ENCODE assay signal across 7 mouse cellular contexts in the genomic region with DNA sequence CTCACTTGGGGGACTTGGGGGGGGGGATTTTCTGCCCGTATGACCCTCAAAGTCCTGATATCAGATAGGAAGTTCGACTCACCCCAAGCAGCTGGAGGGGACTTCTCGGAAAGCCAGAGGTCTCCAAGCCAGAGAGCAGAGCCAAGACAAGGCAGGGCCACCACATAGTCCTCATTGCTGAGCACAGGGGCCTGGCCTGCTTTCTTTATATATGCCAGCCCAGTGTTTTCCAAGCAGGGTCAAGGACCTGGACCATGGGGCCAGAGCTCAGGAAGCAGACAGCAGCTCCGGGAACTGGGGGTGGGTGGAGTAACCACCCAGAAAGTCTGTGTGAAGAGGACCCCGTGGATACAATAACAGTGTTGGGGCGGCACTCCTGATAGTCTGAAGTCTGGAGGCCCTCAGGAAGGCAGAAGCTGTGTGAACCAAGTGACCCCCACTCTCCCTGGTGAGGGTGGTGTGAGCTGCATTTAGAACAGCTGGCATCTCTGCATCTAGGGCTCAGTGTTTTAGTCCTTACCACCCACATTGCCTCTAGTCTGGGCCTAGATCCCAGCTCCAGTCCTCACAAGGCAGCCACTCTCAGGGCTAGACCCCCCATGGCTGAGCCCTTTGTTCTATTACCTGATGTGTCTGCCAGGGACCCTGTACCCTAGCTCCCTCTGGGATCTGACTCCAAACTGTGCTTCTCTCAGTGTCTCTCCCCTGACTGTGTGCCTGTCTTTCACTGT. TPM values are rescaled to one million over a fixed set of nuclear protein-coding genes. Genes with fewer than 3 reads are reported as not detected.
DNase-seq lines count a peak whose midpoint lies in the region; ATAC-seq lines count a peak whose summit lies in the region.

A gene (minus strand): TSS at position 386 of the 731 bp plus-strand sequence.

- no peaks in the 10 kb centered on the region for H3K9me3 ChIP-seq in lung, embryonic 16.5 days (ENCODE audit: control insufficient read depth, low read length)

- H3K9ac ChIP-seq in lung, embryonic 16.5 days (ENCODE audit: low read length) = no peak within 1 kb of the TSS

- no peaks in the 10 kb centered on the region for H3K36me3 ChIP-seq in lung, embryonic 16.5 days (ENCODE audit: control insufficient read depth, insufficient read depth, low read length)

- 0 out of 2 replicates have a peak, but pooled peaks have one; percentile 24 for ATAC-seq in lung, embryonic 16.5 days (ENCODE audit: low read depth)

- no peak within 1 kb of the TSS for H3K4me2 ChIP-seq in lung, embryonic 16.5 days (ENCODE audit: low read depth, low read length)

- no peak within 1 kb of the TSS for H3K4me3 ChIP-seq in lung, embryonic 16.5 days (ENCODE audit: low read length)

- no peak for DNase-seq in lung, postnatal 14 days
- peak; percentile 43 to 44 for DNase-seq in frontal cortex, adult 2 months (ENCODE audit: extremely low spot score in 1 of 2, low spot score in 1 of 2)
- peak; percentile 11 to 37 for DNase-seq in left cerebral cortex, adult 18-20 months (ENCODE audit: low spot score in 2 of 2)
- DNase-seq in right cerebral cortex, postnatal 36 days (ENCODE audit: low spot score in 2 of 2) = peak; percentile 12 to 18
- no peak for DNase-seq in spleen, postnatal 10 days (ENCODE audit: low spot score in 2 of 2)
- no peak for DNase-seq in spleen, postnatal 14 days (ENCODE audit: low spot score in 2 of 2)

- H3K27me3 ChIP-seq in lung, embryonic 16.5 days (ENCODE audit: control insufficient read depth, insufficient read depth, low read depth, low read length) = no peaks in the 10 kb centered on the region

- H3K4me1 ChIP-seq in lung, embryonic 16.5 days (replicated peaks; ENCODE audit: control insufficient read depth, insufficient read depth, low read length) = peaks cover 15% of the 10 kb centered on the region

- 45% methylated on average over 6 of the region's 6 CpGs for WGBS in lung, embryonic 16.5 days

- H3K27ac ChIP-seq in lung, embryonic 16.5 days (ENCODE audit: low read length) = no peak within 1 kb of the TSS

RNA-seq across cellular contexts. Expression of the gene that starts here (rescaled TPM):
- polyA plus RNA-seq in lung, embryonic 16.5 days (2015; fragmentation: Nextera tagmentation; extraction: Ambion mirVana) = 0.98 and 8.5 TPM in 2 replicates
- polyA plus RNA-seq in frontal cortex, adult 2 months (2012; rRNA removed) = 26.1 and 28.7 TPM in 2 replicates
- total RNA-seq in left cerebral cortex, adult 18-20 months (2021) = 10 to 100 TPM; 25.8 to 32.8 TPM

Comparison
In these comparisons a context has a peak if more than half of its experiments do, and no peak if none do; other contexts are left out.
1. DNase-seq: peak in frontal cortex, adult 2 months (2 of 2), left cerebral cortex, adult 18-20 months (2 of 2) and right cerebral cortex, postnatal 36 days (2 of 2); none in lung, postnatal 14 days (single experiment), spleen, postnatal 10 days (0 of 2) and spleen, postnatal 14 days (0 of 2).